27 mouse cellular contexts compared by ENCODE assay signal in genomic region chr9:77759756-77760155, GRCm38 (mm10). TPM values are rescaled to one million over a fixed set of nuclear protein-coding genes. Genes with fewer than 3 reads are reported as not detected.
DNase-seq lines count a peak whose midpoint lies in the region; ATAC-seq and TF ChIP-seq lines count a peak whose summit lies in the region.
"Had no signal": no experiment of that assay in that cellular context is flagged by ENCODE, and none has a peak within 500 bp of the region (broad histone marks: within the 10 kb centered on the region; RNA-seq: fewer than 3 reads in every experiment).

No protein-coding gene starts in this region.

- H3K9me3 ChIP-seq in liver, embryonic 12.5 days (replicated peaks) = no peaks in the 10 kb centered on the region
- H3K9me3 ChIP-seq: embryonic facial prominence, embryonic 13.5 days; forebrain, embryonic 12.5 days; heart, embryonic 15.5 days; limb, embryonic 15.5 days; midbrain, embryonic 10.5 days had no signal

- no peak for ATAC-seq in liver, embryonic 12.5 days
- ATAC-seq: CD4-positive, CD25-positive, alpha-beta regulatory T cell, adult 4 months; inflammation-experienced regulatory T-cells, adult 6 months; midbrain, embryonic 16.5 days had no signal

- DNase-seq in heart, adult 11 months = peak; percentile 85
- DNase-seq in heart, adult 8-10 months (ENCODE audit: low spot score) = no peak
- peak; percentile 46 for DNase-seq in liver, adult 2 months (ENCODE audit: extremely low read depth, low read depth, low spot score)
- DNase-seq in kidney, postnatal 10 days = peak; percentile 66
- DNase-seq in thymus, postnatal 4 days = no peak
- DNase-seq in urinary bladder, adult 18-20 months (ENCODE audit: low spot score in 2 of 2) = no peak
- DNase-seq: cerebellum, adult 18-20 months; cerebellum, postnatal 25 days; embryo, embryonic 11 days; gastrocnemius, postnatal 25 days; heart, adult 2 months; heart, postnatal 4 days; lung, adult 18-20 months; lung, postnatal 10 days; thymus, postnatal 14 days had no signal

- peaks cover 34% of the 10 kb centered on the region; the same call in 1 of the 2 replicates for H3K79me2 ChIP-seq in liver, adult 2 months (ENCODE audit: control insufficient read depth, insufficient read depth, low read length)

- H3K27ac ChIP-seq in liver, adult 2 months (replicated peaks; ENCODE audit: insufficient read depth, low read depth, low read length) = no peak overlapping the region
- no peak overlapping the region for H3K27ac ChIP-seq in liver, embryonic 12.5 days
- H3K27ac ChIP-seq: embryonic facial prominence, embryonic 13.5 days; forebrain, embryonic 12.5 days; heart, adult 2 months; heart, embryonic 15.5 days; hindbrain, embryonic 14.5 days; left cerebral cortex, adult 2 months; limb, embryonic 15.5 days; midbrain, embryonic 10.5 days had no signal

- H3K4me3 ChIP-seq in liver, adult 2 months (ENCODE audit: insufficient read depth, low read depth, low read length) = no peak overlapping the region
- no peak overlapping the region for H3K4me3 ChIP-seq in liver, embryonic 12.5 days
- H3K4me3 ChIP-seq: embryonic facial prominence, embryonic 13.5 days; erythroblast, embryonic 14.5 days; forebrain, embryonic 12.5 days; heart, adult 2 months; heart, embryonic 15.5 days; left cerebral cortex, adult 2 months; limb, embryonic 15.5 days; midbrain, embryonic 10.5 days had no signal

- H3K4me1 ChIP-seq in liver, adult 2 months (ENCODE audit: control insufficient read depth, insufficient read depth, low read length) = peaks cover 21% of the 10 kb centered on the region
- peaks cover 41% of the 10 kb centered on the region for H3K4me1 ChIP-seq in liver, embryonic 12.5 days

- no peaks in the 10 kb centered on the region for H3K27me3 ChIP-seq in liver, adult 2 months (ENCODE audit: control insufficient read depth, insufficient read depth, low read length)
- no peaks in the 10 kb centered on the region for H3K27me3 ChIP-seq in liver, embryonic 12.5 days (replicated peaks)
- H3K27me3 ChIP-seq: embryonic facial prominence, embryonic 13.5 days; forebrain, embryonic 12.5 days; heart, embryonic 15.5 days; limb, embryonic 15.5 days had no signal

- H3K4me2 ChIP-seq in liver, embryonic 12.5 days = no peak overlapping the region
- H3K4me2 ChIP-seq: embryonic facial prominence, embryonic 13.5 days; forebrain, embryonic 12.5 days; heart, embryonic 15.5 days; hindbrain, embryonic 14.5 days; limb, embryonic 15.5 days had no signal

- no peak for TF ChIP-seq CTCF in liver, adult 2 months (IDR thresholded peaks at IDR 0.05; ENCODE audit: low read depth, low read length)

- TF ChIP-seq POLR2A in liver, adult 2 months (IDR thresholded peaks at IDR 0.05; ENCODE audit: extremely low read depth, insufficient read depth, low read length) = no peak

- no peak overlapping the region for H3K9ac ChIP-seq in liver, adult 2 months (ENCODE audit: low read depth, low read length)
- H3K9ac ChIP-seq in liver, embryonic 12.5 days = no peak overlapping the region
- H3K9ac ChIP-seq: embryonic facial prominence, embryonic 13.5 days; forebrain, embryonic 12.5 days; heart, embryonic 15.5 days; hindbrain, embryonic 14.5 days; limb, embryonic 15.5 days had no signal

- 15% methylated on average over 6 of the region's 6 CpGs for WGBS in liver, adult 2 months
- WGBS in liver, embryonic 12.5 days (ENCODE audit: insufficient replicate concordance) = 86% methylated on average over 6 of the region's 6 CpGs

- H3K36me3 ChIP-seq in liver, adult 2 months (ENCODE audit: control insufficient read depth, insufficient read depth, low read length) = peaks cover 26% of the 10 kb centered on the region
- H3K36me3 ChIP-seq in liver, embryonic 12.5 days = peaks cover 64% of the 10 kb centered on the region
- H3K36me3 ChIP-seq: heart, embryonic 15.5 days; limb, embryonic 15.5 days had no signal

RNA-seq across cellular contexts. Expression of gene Gclc, which starts 5.4 kb away (rescaled TPM):
- 10 to 100 TPM; 11.7 to 14.3 (median 12.5) TPM for total RNA-seq in heart, adult 8-10 months (2022)
- 122 and 173 TPM in 2 replicates for total RNA-seq in liver, adult 2 months (2014; rRNA removed)
- 125 and 136 TPM in 2 replicates for polyA plus RNA-seq in liver, adult 2 months (2012; rRNA removed)
- 44.5 and 45.0 TPM in 2 replicates for polyA plus RNA-seq in liver, embryonic 12.5 days (2016; fragmentation: Nextera tagmentation; extraction: Ambion mirVana)

Comparison
In these comparisons a context has a peak if more than half of its experiments do, and no peak if none do; other contexts are left out.
1. DNase-seq: peak in heart, adult 11 months (single experiment), liver, adult 2 months (single experiment) and kidney, postnatal 10 days (single experiment); none in heart, adult 8-10 months (single experiment), thymus, postnatal 4 days (single experiment) and urinary bladder, adult 18-20 months (0 of 2).